In genomic region chr5:119706467-119706866, GRCm38 (mm10) we compare ENCODE assay signal across 9 mouse cellular contexts. TPM values are rescaled to one million over a fixed set of nuclear protein-coding genes. Genes with fewer than 3 reads are reported as not detected.
DNase-seq lines count a peak whose midpoint lies in the region; ATAC-seq and TF ChIP-seq lines count a peak whose summit lies in the region.
"Had no signal": no experiment of that assay in that cellular context is flagged by ENCODE, and none has a peak within 500 bp of the region (broad histone marks: within the 10 kb centered on the region; RNA-seq: fewer than 3 reads in every experiment).

No protein-coding gene starts in this region.

- H3K9ac ChIP-seq in heart, embryonic 11.5 days (ENCODE audit: low read depth, low read length), result 0 out of 2 replicates have a peak overlapping the region, but pooled peaks have one; percentile 46
- 0 out of 2 replicates have a peak overlapping the region, but pooled peaks have one; percentile 7 for H3K9ac ChIP-seq in ES-Bruce4 (ENCODE audit: low read depth, poor library complexity, severe bottlenecking)
- H3K9ac ChIP-seq in forebrain, embryonic 14.5 days (ENCODE audit: low read length), result peak overlapping the region; percentile 25; the same call in 1 of the 2 replicates

- H3K27me3 ChIP-seq in heart, embryonic 11.5 days (ENCODE audit: control insufficient read depth, insufficient read depth, low read length), result peaks cover 43% of the 10 kb centered on the region
- no peaks in the 10 kb centered on the region for H3K27me3 ChIP-seq in ES-Bruce4 (ENCODE audit: control insufficient read depth, insufficient read depth, low read length, poor library complexity, severe bottlenecking)
- H3K27me3 ChIP-seq in forebrain, embryonic 14.5 days (replicated peaks; ENCODE audit: control insufficient read depth, insufficient read depth, low read length), result peaks cover 43% of the 10 kb centered on the region
- H3K27me3 ChIP-seq in midbrain, embryonic 10.5 days (ENCODE audit: low read depth, poor library complexity, severe bottlenecking), result peaks cover 100% of the 10 kb centered on the region

- no peak overlapping the region for H3K27ac ChIP-seq in heart, embryonic 11.5 days (ENCODE audit: low read depth, low read length)
- H3K27ac ChIP-seq in ES-Bruce4 (ENCODE audit: insufficient read depth, low read length), result peak overlapping the region; percentile 63
- no peak overlapping the region for H3K27ac ChIP-seq in forebrain, embryonic 14.5 days (ENCODE audit: low read depth, low read length)
- H3K27ac ChIP-seq in midbrain, embryonic 10.5 days (replicated peaks), result peak overlapping the region; percentile 61

- TF ChIP-seq EP300 in ES-Bruce4 (IDR thresholded peaks at IDR 0.05; ENCODE audit: insufficient read depth, low read depth, low read length), result peak; percentile 96

- no peak for TF ChIP-seq CTCF in ES-Bruce4 (IDR thresholded peaks at IDR 0.05; ENCODE audit: low read depth, low read length)

- H3K4me2 ChIP-seq in heart, embryonic 11.5 days, result peak overlapping the region; percentile 70
- H3K4me2 ChIP-seq in forebrain, embryonic 14.5 days (ENCODE audit: low read length), result peak overlapping the region; percentile 23

- peak overlapping the region; percentile 35 for H3K4me3 ChIP-seq in heart, embryonic 11.5 days (ENCODE audit: low read depth, low read length)
- H3K4me3 ChIP-seq in ES-Bruce4 (ENCODE audit: low read depth, low read length), result 0 out of 2 replicates have a peak overlapping the region, but pooled peaks have one; percentile 10
- no peak overlapping the region for H3K4me3 ChIP-seq in forebrain, embryonic 14.5 days (ENCODE audit: low read depth, low read length)
- H3K4me3 ChIP-seq in midbrain, embryonic 10.5 days, result peak overlapping the region; percentile 46

- H3K36me3 ChIP-seq in heart, embryonic 11.5 days (ENCODE audit: control insufficient read depth, insufficient read depth, low read length), result no peaks in the 10 kb centered on the region
- no peaks in the 10 kb centered on the region for H3K36me3 ChIP-seq in ES-Bruce4 (ENCODE audit: control insufficient read depth, insufficient read depth, low read length, poor library complexity, severe bottlenecking)
- H3K36me3 ChIP-seq in forebrain, embryonic 14.5 days (ENCODE audit: control insufficient read depth, insufficient read depth, low read length), result no peaks in the 10 kb centered on the region
- H3K36me3 ChIP-seq in midbrain, embryonic 10.5 days, result no peaks in the 10 kb centered on the region

- no peaks in the 10 kb centered on the region for H3K9me3 ChIP-seq in heart, embryonic 11.5 days (replicated peaks; ENCODE audit: control insufficient read depth, low read length)
- no peaks in the 10 kb centered on the region for H3K9me3 ChIP-seq in ES-Bruce4 (replicated peaks; ENCODE audit: control insufficient read depth, insufficient read depth, low read length, poor library complexity, severe bottlenecking)
- no peaks in the 10 kb centered on the region; the same call in 1 of the 2 replicates for H3K9me3 ChIP-seq in forebrain, embryonic 14.5 days (replicated peaks; ENCODE audit: control insufficient read depth, low read length)
- peaks cover 6% of the 10 kb centered on the region; the same call in 1 of the 2 replicates for H3K9me3 ChIP-seq in midbrain, embryonic 10.5 days (replicated peaks)

- 1% methylated on average over 17 of the region's 17 CpGs for WGBS in heart, embryonic 11.5 days (ENCODE audit: insufficient replicate concordance)
- 0% methylated on average over 17 of the region's 17 CpGs for WGBS in forebrain, embryonic 14.5 days
- under 1% methylated on average over 17 of the region's 17 CpGs for WGBS in midbrain, embryonic 10.5 days

- no peak for DNase-seq in heart, postnatal 36 days
- no peak for DNase-seq in forebrain, embryonic 14.5 days (ENCODE audit: low spot score)
- peak; percentile 59 for DNase-seq in midbrain, embryonic 10.5 days (ENCODE audit: low spot score)
- no peak for DNase-seq in layer of hippocampus, adult 9-10 months (ENCODE audit: low spot score)
- no peak for DNase-seq in right cerebral cortex, adult 2 months (ENCODE audit: low spot score in 2 of 2)
- DNase-seq in left cerebral cortex, adult 11 months (ENCODE audit: low spot score), result no peak
- DNase-seq: adrenal gland, adult 8-10 months had no signal

- 0 out of 2 replicates have a peak, but pooled peaks cover 2% of the 10 kb centered on the region for H3K4me1 ChIP-seq in heart, embryonic 11.5 days (ENCODE audit: control insufficient read depth, insufficient read depth, low read length)
- H3K4me1 ChIP-seq in ES-Bruce4 (ENCODE audit: control insufficient read depth, insufficient read depth, low read length), result peaks cover 5% of the 10 kb centered on the region
- peaks cover 4% of the 10 kb centered on the region; the same call in 1 of the 2 replicates for H3K4me1 ChIP-seq in forebrain, embryonic 14.5 days (ENCODE audit: control insufficient read depth, insufficient read depth, low read length)
- peaks cover 16% of the 10 kb centered on the region for H3K4me1 ChIP-seq in midbrain, embryonic 10.5 days

- ATAC-seq in heart, embryonic 11.5 days (replicated peaks; ENCODE audit: insufficient number of reproducible peaks, low FRiP score, low TSS enrichment), result no peak
- no peak for ATAC-seq in forebrain, embryonic 14.5 days

- intact Hi-C loops in heart, postnatal 36 days (cut with DNase I), result no loop called here

- no peak for TF ChIP-seq POLR2A in ES-Bruce4 (IDR thresholded peaks at IDR 0.05; ENCODE audit: insufficient read depth, low read length)

RNA-seq across cellular contexts. Expression of gene Tbx3, which starts 36.0 kb away (rescaled TPM):
- polyA plus RNA-seq in heart, embryonic 11.5 days (2014; fragmentation: Nextera tagmentation; extraction: Ambion mirVana), result 12.8 and 14.5 TPM in 2 replicates
- total RNA-seq in heart, postnatal 36 days (2021), result 10 to 100 TPM; 10.5 to 11.5 TPM
- polyA plus RNA-seq in ES-Bruce4 (2011; ENCODE audit: insufficient read depth, insufficient read length, low read depth, missing spikeins), result 29.8 and 30.1 TPM in 2 replicates
- 1.7 and 2.8 TPM in 2 replicates for polyA plus RNA-seq in forebrain, embryonic 14.5 days (2014; fragmentation: Nextera tagmentation; extraction: Ambion mirVana)
- polyA plus RNA-seq in midbrain, embryonic 10.5 days (2016; fragmentation: Nextera tagmentation; extraction: Ambion mirVana), result 3.9 and 7.2 TPM in 2 replicates

Comparison
In these comparisons a context has a peak if more than half of its experiments do, and no peak if none do; other contexts are left out.
1. H3K27ac ChIP-seq: peak in ES-Bruce4 (single experiment) and midbrain, embryonic 10.5 days (single experiment); none in heart, embryonic 11.5 days (single experiment) and forebrain, embryonic 14.5 days (single experiment).
2. Peak in every context shown above with its lines, with median percentiles within 50 percentile points of each other: H3K9ac ChIP-seq.